Mouse (Mus musculus) urinary bladder, adult 18-20 months (tissue): ENCODE measurements around the gene Gins1.
"Not testable (repeated sequence)": the region's sequence is repeated elsewhere in the genome, so short reads cannot be mapped to it uniquely, and the experiment has no call there.

Experiments
- DNase-seq, 2 experiments: peaks; one replicate each; pipeline ENCODE4 v3.0.0; 2022; ENCODE audit warnings: low spot score in 2 of 2, mixed read lengths in 2 of 2

Gins1 gene

DNA sequence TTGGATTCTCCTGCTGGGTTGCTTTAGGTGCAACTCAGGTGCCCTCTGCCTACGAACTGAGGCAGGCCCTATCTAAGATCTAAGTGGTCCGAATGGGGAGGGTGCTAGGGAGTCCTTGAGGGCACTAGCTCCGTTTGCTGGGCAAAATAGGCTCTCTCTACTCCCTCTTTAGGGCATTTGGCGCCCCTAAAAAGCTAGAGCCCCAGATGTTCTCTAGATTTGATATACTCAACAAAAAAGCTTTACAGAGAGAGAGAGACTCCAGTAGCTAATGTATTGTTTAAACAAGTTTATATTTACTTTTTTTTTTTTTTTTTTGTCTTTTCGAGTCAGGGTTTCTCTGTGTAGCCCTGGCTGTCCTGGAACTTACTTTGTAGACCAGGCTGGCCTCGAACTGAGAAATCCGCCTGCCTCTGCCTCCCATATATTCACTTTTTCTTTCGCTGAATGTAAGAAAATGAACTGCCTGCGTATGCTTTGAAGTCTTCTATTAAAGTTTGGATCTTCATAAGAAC is at the start of gene Gins1:
Gene Gins1 (plus strand): TSS at position 465 of the 515 bp plus-strand sequence.
- DNase-seq: no peak

DNA sequence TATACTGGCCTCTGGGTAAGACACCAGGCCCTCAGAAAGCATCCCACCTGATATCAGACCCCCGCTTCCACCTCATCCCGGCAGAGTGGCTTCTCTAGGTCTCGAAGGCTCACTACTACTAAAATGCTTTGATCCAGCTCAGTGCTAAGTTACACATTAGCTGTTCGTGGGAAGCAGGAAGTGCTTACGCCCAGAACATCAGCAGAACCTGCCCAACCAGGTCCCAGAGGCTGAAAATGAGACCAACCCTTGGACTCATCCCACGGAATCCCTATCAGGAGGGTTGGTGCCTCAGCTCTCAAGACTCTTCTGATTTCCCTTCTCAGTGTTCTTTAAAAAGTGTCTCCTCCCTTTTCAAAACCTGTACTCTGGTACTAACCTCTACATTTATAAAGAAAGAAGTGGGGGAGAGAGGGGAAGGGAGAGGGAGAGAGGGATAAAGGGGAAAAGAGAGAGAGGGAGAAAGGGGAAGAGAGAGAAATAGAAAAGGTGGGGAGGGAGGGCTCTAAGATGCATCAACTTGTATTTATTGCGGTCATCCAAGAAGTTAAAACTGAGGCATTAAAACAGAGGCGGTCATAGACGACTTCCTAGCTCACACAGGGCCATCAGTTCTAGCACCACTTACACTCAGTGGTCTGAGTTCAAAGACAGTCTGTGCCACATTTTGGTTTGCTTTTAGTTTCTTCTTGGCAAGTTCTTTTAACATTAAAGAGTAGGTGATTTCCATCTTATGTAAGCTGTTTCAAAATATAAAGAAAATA is 46.3 kb upstream of the Gins1 start:
- DNase-seq: no peak

DNA sequence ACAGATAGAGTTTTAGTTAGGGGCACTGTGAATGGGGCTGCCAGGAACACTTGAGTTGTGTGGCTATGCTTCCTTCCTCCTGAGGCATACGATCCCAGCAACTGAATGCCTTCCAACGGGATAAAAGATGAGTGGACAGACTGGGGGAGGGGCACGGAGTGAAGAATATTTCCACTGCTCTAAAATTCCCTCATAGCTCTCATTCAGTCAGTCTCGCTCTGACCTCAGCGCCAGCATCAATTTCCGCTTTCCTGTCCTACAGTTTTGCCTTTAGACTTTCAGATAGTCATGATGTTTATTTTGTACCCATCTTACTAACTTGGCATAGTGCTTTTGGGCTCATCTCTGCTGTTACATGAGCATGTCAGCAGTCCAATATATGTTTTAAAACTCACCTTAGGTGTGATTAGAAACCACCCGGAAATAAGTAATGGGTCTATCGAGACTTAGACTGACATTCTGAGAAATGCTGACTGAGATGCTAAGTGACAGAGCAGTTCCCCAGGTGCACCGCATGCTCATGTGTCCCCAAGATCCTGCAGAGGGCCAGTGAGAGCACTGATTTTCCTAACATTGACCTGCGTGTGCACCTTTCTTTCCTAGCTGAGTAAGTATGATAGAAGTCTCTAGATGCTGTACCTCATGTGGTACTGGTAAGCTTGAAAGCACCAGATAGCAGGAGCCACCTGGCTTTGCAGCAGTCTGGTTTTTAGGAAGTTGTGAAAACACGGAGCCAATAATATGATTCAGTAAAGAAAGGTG is 45.3 kb upstream of the Gins1 start:
- DNase-seq: no peak

DNA sequence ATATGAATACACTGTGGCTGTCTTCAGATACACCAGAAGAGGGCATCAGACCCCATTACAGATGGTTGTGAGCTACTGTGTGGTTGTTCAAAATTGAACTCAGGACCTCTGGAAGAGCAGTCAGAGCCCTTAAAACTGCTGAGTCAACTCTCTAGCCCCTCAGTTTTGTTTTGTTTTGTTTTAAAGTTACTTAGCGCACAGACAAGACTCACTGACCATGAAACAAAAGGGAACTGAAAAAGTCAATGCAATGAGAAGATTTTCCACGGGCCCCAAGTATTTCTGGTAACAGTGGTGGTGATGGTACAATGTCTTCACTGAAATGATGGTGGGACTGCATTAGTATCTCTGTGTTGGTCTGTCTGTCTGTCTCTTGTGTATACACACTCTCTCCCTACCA is 44.1 kb upstream of the Gins1 start:
- no peak for DNase-seq

DNA sequence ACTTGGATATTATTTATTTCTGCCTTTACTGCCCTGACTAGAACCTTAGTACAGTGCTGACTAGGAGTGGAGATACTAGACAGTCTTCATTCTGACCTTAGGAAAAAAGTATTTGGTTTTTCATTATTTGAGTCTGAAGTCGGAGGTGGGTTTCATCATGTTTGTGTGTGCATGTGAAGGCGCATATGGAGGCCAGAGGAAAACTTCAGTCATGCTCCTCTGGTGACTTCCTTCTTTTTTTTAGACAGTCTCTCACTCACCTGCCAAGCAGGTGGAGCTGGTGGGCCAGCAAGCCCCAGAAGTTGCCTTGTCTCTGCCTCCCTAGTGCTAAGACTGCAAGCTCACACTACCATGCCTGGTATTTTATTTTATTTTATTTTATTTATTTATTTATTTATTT is 38.2 kb upstream of the Gins1 start:
- DNase-seq: no peak

DNA sequence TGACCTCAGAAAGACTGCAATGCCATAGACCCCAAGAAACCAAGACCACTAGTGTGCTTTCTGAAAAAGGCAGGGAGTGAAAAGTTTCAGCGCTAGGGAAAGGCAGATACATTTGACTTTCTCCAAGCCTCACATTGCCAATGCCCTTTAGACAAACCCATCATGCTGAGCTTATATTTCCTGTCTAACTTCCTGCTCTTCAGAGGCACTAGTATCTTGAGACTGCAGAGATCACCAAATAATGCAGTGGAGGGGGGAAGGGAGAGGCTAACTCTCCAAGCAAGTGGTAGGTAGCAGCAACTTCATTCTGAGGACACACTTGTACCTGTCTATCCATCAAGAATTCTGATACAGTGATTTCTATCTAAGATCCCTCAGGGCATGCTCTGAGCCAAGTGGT is 35.8 kb upstream of the Gins1 start:
- no peak for DNase-seq

DNA sequence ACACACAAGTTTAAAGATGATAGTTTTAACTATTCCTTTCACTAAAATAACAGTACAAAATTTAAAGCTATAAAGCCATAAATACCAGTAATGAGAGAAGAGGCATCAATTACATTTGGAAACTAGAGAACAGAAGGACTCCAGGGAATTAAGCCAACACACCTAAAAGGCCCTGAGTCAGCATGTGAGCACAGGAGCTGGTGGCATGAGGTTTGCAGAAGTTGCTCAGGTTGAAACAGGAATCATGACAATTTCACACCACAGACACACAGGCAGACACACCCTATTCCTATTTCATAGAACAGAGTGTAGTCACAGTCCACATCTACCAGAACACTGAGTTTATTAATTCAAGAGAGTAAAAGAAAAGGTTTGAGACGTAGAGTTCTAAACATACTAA is 30.7 kb upstream of the Gins1 start:
- DNase-seq: no peak

DNA sequence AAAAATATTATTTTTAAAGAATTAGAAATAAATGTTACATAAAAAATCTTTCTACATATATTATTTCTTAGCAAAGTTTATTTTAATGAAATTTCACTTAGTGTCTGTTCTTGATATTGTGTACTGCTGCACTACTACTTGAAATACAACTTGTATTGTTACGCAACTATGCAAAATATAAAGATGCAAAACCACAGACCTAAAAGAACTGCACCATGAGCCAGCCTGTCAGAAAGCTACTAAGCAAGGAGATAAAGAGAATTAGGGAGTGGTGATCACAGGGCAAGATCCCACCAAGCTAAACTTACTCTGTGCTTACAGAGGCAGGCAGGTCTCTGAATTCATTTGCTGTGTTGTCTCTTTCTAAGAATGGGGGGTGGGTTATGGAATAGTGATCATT is 30.0 kb upstream of the Gins1 start:
- DNase-seq: no peak

DNA sequence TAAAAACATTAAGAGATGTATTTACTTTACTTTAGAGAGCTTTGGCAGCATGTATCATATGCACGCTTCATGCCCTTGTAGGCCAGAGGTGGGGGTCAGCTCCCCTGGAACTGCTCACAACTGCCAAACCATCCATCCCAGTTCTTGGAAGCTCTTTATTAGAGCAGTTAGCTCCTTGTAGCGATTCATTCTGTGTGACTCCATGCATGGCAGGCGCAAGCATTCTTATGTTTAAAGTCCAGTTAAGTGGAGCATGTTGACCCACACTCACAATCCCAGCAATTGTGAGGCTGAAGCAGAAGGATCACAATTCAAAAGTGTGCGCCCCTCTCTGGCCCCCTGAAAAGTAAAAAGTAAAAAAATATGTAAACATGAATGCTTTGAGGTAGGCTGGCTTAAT is 27.6 kb upstream of the Gins1 start:
- DNase-seq: no peak

DNA sequence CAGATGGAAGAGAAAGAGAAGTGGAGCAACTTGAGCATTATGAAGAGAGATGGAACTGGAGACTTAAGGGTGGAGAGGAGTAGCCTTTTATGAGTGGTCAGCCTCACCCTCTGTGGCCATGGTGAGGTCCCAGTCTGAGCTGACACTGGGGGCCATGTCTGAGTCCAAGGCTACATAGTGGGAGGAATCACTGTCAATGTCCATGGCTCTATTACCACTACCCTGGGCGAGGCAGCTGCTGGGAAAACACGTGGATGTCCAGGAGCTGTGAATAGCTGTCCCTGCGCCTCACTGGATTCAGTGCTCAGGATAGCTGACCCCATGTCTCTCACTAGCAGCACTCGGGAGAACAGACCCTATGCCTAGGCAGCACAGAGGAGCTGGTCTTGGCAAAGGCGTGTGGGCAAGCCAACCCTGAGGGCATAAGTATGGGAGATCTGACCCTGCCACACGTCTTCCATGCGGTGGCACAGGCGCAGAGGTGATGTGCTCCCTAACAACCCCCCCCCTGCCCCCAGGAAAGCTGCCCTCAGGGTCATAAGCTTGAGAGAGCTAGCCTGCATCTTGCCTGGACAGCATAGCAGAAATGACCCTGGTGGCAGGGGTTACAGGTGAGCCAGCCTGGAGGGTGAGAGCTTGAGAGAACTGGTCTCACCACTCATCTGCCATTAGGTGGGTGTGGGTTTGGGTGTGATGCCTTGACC is 21.0 kb upstream of the Gins1 start:
- DNase-seq: no peak

DNA sequence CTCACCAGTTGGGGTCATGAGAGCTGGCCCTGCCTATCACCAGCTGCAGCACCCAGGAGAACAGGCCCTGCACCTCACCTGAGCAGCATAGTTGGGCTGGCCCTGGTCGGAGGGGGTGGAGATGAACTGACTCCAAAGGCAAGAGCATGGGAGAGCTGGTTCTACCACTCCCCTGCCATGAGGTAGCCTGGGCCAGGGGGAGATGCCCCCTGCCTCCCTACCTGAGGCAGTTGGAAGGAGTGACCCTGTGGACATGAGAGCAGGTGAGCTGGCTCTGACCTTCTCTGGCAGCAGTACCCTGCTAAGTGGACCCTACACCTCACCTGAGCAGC is 20.5 kb upstream of the Gins1 start:
- DNase-seq: peak in 1 of 2 experiments; percentile 46

DNA sequence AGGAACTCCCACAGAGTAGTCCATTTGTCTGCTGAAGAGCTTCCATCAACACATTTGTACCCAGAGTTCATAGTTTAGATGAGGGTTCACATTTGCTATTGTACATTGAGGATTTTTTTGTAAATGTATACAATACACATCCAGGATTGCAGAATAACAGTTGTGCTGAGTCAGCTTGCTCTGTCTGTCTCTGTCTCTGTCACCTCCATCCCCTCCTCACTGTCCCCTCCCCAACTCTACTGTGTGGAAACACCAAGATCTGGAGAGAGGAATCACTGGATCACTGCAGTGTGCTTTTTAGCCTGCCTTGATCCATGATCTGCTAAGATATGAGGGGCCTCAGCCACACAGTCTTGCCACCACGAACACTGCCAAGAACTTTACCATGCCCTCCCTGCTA is 19.4 kb upstream of the Gins1 start:
- no peak for DNase-seq

DNA sequence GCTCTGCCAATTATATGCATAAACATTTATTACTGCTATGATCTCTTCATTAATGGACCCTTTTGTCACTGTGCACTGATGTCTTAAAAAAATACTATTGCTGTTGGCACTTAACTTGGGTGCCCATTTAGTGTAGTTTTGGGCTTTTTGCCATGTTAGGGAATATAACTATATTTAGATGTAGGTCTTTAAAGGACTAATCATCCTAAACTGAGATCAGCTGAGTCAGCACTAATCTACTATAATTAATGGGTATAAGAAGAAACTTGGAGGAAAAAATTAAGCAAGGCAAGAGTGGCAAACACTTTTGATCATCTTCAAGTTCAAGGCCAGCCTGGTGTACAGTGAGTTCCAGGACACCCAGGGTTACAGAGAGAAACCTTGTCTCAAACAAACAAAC is 18.9 kb upstream of the Gins1 start:
- DNase-seq: no peak

DNA sequence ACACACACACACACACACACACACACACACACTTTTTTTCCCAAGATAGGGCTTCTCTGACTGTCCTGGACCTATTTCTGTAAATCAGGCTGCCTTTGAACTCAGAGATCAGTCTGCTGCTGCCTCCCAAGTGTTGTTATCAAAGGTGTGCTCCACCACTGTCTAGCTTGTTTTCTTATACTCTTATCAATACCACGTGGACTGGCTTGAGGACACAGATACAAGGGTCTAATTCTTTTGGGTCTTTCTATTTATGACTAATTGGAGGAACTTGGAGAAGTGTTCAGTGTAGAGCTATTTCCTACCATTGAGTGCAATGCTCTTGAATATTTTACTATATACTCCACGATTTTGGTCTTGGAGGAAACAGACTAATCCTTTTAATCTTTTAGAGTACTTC is 17.8 kb upstream of the Gins1 start:
- DNase-seq: no peak

DNA sequence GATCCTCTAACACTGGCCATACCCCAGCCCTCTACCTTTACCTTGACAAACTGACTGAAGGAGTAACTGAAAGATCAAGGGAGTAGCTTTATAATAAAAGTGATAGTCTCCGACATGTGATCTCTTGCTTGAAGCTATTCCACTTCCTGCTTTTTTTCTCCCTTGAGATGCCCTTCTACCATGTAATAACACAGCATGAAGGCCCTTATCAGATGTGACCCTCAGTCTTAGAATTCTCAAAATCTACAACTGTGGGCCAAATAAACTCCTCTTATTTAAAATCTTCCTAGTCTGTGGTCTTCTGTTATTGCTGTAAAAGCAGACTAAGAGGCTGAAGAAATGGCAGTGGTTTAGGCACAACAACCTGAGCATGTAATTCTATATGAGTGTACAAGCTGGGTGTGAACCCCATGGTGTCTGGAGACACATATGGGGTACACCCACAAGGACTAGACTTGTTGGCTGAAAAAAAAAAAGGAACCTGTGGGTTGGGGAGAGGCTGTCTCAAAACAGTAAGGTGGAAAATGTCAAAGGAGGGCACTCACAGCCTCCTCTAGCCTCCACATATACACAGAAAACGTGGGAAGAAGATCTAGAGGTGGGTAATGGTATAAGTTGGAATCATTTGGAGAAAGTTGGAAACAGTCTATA is 10.5 kb upstream of the Gins1 start:
- no peak for DNase-seq

DNA sequence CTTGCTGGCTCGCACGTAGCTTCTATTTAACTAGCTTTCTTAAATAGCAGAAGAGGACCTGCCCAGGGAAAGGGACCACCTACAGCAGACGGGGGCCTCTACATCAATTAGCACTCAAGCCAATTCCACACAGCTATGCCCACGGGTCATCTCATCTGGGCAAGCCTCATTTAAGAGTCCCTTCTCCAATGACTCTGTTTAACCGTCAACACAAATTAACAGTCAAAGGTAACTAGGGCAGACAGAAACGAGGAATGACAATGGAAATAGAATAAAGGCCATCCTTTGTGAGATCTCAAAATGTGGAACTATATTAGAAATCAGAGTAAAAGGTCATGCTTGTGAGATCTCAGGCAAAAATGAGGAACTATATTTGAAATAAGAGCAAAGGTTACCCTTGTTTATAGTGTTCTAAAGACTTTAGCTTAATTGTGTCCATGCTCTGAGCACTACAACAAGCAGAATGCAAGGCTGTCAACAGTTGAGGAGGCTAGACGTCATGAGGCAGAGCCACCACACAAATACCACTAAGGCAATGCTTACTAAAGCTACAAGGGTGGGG is 9.4 kb upstream of the Gins1 start:
- no peak for DNase-seq

DNA sequence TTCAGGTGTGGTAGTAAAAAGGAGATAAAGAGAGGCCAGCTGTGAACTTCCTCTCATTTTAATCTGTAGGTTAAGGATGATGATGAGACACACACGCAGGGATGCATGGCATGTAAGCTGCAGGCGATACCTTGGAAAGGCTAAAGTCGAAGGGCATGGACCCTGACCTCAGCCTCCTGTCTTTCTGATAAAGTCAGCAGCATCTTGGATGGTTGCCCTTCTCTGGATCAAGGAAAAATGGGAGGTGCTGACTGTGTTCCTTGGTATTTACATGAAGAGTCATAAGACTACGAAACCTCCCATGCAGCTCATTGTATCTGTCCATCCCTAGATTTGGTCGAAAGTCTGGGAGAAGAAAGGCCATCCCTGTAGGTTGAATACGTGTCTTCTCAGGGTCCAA is 4.9 kb upstream of the Gins1 start:
- no peak for DNase-seq

DNA sequence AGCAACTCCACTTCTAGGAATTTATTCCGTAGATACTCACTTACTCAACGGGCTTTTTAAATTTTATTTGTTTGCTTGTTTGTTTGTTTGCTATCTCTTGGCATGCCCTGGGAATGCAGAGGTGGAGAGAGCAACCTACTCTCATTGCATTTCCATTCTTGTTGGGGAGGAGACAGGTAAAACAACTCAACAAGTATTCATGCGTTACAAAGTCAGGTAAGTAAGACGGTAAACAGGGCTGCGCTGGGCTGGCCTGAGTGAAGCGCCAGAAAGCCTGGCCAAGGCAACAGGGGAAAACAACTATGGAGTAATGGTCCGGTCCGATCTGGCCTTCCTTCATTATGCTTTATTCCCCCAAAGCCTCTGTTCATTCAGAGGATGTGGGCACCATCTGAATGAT is 2.9 kb upstream of the Gins1 start:
- DNase-seq: no peak

DNA sequence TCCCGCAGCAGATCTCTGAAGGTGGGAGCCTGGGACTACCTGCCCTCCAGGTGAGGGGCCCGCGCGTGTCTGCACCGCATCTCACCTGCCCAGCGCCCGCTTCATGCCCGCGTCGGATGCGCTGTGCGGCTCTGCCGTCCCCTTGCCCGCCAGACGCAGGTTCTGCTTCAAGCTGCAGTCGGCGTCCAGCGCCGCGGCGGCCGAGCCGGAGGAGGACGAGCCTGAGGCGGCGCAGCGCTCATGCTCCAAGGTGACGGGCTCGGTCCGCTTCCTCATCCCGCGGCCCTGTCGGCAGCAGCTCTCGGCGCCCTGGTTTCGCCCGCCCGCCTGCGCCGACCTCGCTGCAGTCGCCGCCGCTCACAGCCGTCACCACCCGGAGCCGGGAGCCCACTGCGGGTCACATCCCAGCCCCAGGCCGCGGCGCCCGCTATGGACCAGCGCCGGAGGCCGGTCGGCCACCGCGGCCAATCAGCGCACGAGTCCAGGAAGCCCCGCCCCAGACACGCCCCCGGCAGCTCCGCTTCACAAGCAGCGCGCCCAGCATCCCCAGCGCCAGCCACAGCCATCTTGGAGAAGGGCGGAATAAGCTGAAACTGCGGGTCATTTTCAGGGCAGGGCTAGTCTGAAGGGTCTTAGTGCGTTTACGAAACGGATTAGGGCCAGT is 796 bp upstream of the Gins1 start, which contains the start of gene Abhd12:
Gene Abhd12 (minus strand): TSS at position 470 of the 664 bp plus-strand sequence.
- peak; percentile 96 to 98 for DNase-seq

DNA sequence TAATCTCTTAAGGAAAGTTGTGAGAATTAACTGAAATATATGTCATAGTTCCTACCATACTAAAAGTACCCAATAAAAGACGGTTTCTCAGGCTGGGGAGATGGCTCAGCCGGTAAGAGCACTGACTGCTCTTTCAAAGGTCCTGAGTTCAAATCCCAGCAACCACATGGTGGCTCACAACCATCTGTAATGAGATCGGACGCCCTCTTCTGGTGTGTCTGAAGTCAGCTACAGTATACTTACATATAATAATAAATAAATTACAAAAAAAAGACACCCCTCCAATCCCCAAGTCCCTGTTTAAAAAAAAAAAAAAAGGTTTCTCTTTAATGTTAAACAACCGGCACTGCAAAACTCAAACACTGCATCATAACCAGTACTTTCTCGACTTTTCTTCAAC is 3.7 kb downstream of the Gins1 start:
- not testable (repeated sequence) for DNase-seq

DNA sequence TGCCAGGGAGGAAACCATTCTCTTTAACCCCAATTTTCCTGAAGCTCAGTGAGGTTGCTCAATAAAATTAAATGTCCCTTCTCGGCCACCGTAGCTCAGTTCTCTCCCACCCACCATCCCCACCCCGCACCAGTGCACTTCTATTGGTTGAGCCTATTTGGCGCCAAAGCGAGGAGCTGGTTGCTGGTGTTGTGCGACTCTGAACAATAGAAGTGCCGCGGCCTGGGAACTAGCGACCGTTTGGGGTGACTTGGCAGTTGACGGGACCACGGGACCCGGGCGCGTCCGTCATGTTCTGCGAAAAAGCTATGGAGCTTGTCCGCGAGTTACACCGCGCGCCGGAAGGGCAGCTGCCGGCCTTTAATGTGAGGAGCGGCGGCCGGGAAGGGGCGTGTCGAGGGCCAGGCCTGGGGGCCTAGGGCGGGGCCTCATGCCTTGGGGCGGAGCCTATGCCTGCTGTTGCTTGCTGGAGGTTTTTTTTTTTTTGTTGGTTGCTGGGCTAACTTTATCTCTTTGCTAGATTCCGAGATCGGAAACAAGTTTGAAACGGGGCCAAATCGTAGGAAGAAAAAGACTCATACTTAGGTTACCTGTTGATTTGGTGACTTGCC is 4.3 kb downstream of the Gins1 start:
- DNase-seq: peak; percentile 92 to 97
